Mouse (Mus musculus) small intestine, adult 2 months (tissue): ENCODE results near the gene Bahd1.

Experiments
- CTCF ChIP-seq: fragments of 200-500 bp; IDR thresholded peaks from 2 replicates; pipeline ENCODE4 v1.5.1; 2012; ENCODE audit warnings: low read depth, mild to moderate bottlenecking, control low read depth, inconsistent platforms, low read length, moderate library complexity, mixed read lengths; ENCODE audit not compliant: insufficient replicate concordance, insufficient read length; ENCODE audit errors: extremely low read depth
- POLR2A ChIP-seq: fragments of 200-500 bp; IDR thresholded peaks from 2 replicates; pipeline ENCODE4 v1.6.1; 2012; ENCODE audit warnings: low read depth, mild to moderate bottlenecking, control low read depth, inconsistent platforms, low read length, moderate library complexity

- no peak for TF ChIP-seq POLR2A
- no peak for TF ChIP-seq CTCF
Observed at GRCm38 (mm10) chr2:118851756-118852155, 48.4 kb upstream of the Bahd1 start.
